Mouse (Mus musculus) heart, adult 2 months (tissue): ENCODE data around the gene Slc25a18.

Source experiments
- CTCF ChIP-seq: fragments of 200-600 bp; IDR thresholded peaks from 2 replicates; pipeline ENCODE4 v1.8.1; 2022; ENCODE audit warnings: antibody characterized with exemption, mild to moderate bottlenecking, moderate library complexity
- POLR2A ChIP-seq: fragments of 200-500 bp; IDR thresholded peaks from 2 replicates; pipeline ENCODE4 v1.6.1; 2011; ENCODE audit warnings: mild to moderate bottlenecking, low read depth, low read length, control low read depth; ENCODE audit not compliant: insufficient read depth

GRCm38 (mm10) chr6:120776286-120776685, 2.9 kb downstream of the Slc25a18 start:
- TF ChIP-seq CTCF (no peak), POLR2A (no peak)
